Mouse (Mus musculus): Measurements from ENCODE around the gene Rab11b.

Gene Rab11b

GRCm38 (mm10) chr17:33760255-33761165 is at the start of gene Rab11b:
Gene Rab11b (minus strand): TSS chr17:33760530.
- peak; percentile 100 for DNase-seq (ENCODE audit: low read depth, low spot score)

- no peak for DNase-seq (ENCODE audit: low read depth, low spot score)
Observed at GRCm38 (mm10) chr17:33808192-33808591, 47.9 kb upstream of the Rab11b start.

- DNase-seq (ENCODE audit: low read depth, low spot score), result no peak
Observed at GRCm38 (mm10) chr17:33807181-33807888, 47.0 kb upstream of the Rab11b start.

- no peak for DNase-seq (ENCODE audit: low read depth, low spot score)
Observed at GRCm38 (mm10) chr17:33804745-33805144, 44.4 kb upstream of the Rab11b start.

GRCm38 (mm10) chr17:33804205-33804604 is 43.9 kb upstream of the Rab11b start:
- DNase-seq (ENCODE audit: low read depth, low spot score), result no peak

- DNase-seq (ENCODE audit: low read depth, low spot score), result peak; percentile 47
Observed at GRCm38 (mm10) chr17:33802221-33802620, 41.9 kb upstream of the Rab11b start.

- no peak for DNase-seq (ENCODE audit: low read depth, low spot score)
Observed at GRCm38 (mm10) chr17:33799277-33799676, 38.9 kb upstream of the Rab11b start.

GRCm38 (mm10) chr17:33798306-33798705 is 38.0 kb upstream of the Rab11b start:
- peak; percentile 26 for DNase-seq (ENCODE audit: low read depth, low spot score)

- no peak for DNase-seq (ENCODE audit: low read depth, low spot score)
Observed at GRCm38 (mm10) chr17:33788732-33789131, 28.4 kb upstream of the Rab11b start.

- no peak for DNase-seq (ENCODE audit: low read depth, low spot score)
Observed at GRCm38 (mm10) chr17:33786375-33786774, 26.0 kb upstream of the Rab11b start.

GRCm38 (mm10) chr17:33784939-33785338 is 24.6 kb upstream of the Rab11b start:
- DNase-seq (ENCODE audit: low read depth, low spot score), result no peak

- no peak for DNase-seq (ENCODE audit: low read depth, low spot score)
Observed at GRCm38 (mm10) chr17:33783408-33783807, 23.1 kb upstream of the Rab11b start.

- DNase-seq (ENCODE audit: low read depth, low spot score), result no peak
Observed at GRCm38 (mm10) chr17:33782067-33782466, 21.7 kb upstream of the Rab11b start.

- peak; percentile 82 for DNase-seq (ENCODE audit: low read depth, low spot score)
Observed at GRCm38 (mm10) chr17:33781124-33781977, 21.0 kb upstream of the Rab11b start, which contains the start of gene Angptl4. Gene Angptl4 (minus strand): TSS chr17:33781830.

- peak; percentile 62 for DNase-seq (ENCODE audit: low read depth, low spot score)
Observed at GRCm38 (mm10) chr17:33780431-33780830, 20.1 kb upstream of the Rab11b start.

- DNase-seq (ENCODE audit: low read depth, low spot score), result no peak
Observed at GRCm38 (mm10) chr17:33779967-33780295, 19.6 kb upstream of the Rab11b start.

- no peak for DNase-seq (ENCODE audit: low read depth, low spot score)
Observed at GRCm38 (mm10) chr17:33779271-33779966, 19.1 kb upstream of the Rab11b start.

- DNase-seq (ENCODE audit: low read depth, low spot score), result no peak
Observed at GRCm38 (mm10) chr17:33775287-33775686, 15.0 kb upstream of the Rab11b start.

GRCm38 (mm10) chr17:33774573-33775155 is 14.3 kb upstream of the Rab11b start:
- DNase-seq (ENCODE audit: low read depth, low spot score), result no peak

GRCm38 (mm10) chr17:33773871-33774572 is 13.7 kb upstream of the Rab11b start:
- DNase-seq (ENCODE audit: low read depth, low spot score), result no peak
